Mouse (Mus musculus): ENCODE results near the gene Lyz2.
"Not testable (repeated sequence)": the region's sequence is repeated elsewhere in the genome, so short reads cannot be mapped to it uniquely, and the experiment has no call there.

Gene Lyz2

GRCm38 (mm10) chr10:117282049-117282448 is at the start of gene Lyz2:
Lyz2 (minus strand) TSS chr10:117282321.
- DNase-seq (ENCODE audit: low read depth, low spot score) = no peak

DNA sequence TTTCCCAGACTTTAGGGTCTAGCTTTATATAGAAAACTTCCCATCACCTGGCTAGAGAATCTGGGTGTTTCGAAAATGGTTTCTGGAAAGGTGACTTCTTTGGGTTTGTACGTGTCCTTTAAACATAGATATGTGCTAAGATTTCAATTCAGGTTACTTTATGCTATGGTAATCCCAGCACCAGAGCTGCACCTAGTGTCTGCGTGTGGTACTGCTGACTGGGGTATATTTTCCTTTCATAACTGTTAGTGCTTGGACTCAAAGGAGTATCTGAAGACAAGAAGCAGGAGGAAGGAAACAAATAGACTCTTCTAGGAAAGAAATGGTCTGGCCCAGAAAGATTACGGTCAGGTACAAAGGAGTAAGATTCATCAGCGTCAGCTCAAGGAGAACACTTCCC is 48.4 kb upstream of the Lyz2 start:
- no peak for DNase-seq (ENCODE audit: low read depth, low spot score)

GRCm38 (mm10) chr10:117323782-117324181 is 41.7 kb upstream of the Lyz2 start:
- DNase-seq (ENCODE audit: low read depth, low spot score) = no peak

GRCm38 (mm10) chr10:117322630-117323029 is 40.5 kb upstream of the Lyz2 start:
- DNase-seq (ENCODE audit: low read depth, low spot score) = no peak

DNA sequence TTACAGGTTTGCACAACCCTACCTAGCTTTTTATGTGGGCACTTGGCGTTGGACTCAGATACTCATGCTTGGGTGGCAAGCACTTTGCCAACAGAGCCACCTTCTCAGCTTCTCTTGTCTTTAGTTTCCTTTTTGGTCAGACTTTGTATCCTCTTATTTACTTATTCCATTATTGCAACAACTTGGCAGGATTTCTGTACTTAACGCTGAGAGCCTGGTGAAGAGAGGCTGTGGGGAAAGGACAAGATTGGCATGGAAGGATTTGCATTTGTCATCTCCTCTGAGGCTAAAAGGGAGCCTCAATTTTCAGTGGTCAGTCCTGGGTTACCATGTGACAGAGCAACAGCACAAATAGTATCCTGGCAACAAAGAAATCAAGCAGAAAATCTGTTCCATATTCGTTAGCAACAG is 38.5 kb upstream of the Lyz2 start:
- no peak for DNase-seq (ENCODE audit: low read depth, low spot score)

DNA sequence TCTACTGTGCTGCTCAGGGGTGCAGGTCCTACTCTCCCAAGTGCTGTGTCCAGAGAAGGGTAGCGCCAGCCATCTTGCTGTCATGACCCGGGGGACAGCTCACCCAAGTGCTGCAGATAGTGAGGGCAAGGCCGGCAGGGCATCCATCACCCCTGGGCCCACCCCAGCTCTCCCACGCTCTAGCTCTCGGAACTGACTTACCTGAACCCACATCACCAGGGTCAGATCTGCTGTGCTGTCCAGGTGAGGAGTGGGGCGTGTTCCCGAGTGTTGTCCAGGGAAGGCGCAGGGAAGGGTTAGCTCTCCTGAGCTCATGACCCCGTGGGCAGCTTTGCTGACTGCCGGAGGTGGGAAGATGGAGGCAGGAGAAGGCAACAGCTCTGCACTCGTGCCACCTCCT is 34.3 kb upstream of the Lyz2 start:
- DNase-seq (ENCODE audit: low read depth, low spot score) = no peak

DNA sequence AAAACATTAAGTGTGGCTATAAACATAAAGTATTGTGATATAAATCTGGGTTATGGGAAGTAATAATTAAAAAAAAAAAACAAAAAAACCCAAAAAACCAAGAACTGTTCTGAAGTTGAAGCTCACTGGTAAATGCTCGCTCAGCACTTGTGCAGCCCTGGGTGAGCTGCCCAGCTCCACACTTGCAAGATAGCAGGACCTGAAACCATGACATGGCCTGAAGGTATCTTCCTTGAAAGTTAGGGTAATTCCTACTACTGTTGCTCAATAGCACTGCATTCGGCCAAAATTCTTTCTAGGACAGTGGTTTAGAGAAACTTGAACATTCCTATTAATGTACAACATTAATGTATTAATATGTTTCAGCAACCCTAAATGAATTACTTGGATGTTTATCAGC is 31.0 kb upstream of the Lyz2 start:
- no peak for DNase-seq (ENCODE audit: low read depth, low spot score)

DNA sequence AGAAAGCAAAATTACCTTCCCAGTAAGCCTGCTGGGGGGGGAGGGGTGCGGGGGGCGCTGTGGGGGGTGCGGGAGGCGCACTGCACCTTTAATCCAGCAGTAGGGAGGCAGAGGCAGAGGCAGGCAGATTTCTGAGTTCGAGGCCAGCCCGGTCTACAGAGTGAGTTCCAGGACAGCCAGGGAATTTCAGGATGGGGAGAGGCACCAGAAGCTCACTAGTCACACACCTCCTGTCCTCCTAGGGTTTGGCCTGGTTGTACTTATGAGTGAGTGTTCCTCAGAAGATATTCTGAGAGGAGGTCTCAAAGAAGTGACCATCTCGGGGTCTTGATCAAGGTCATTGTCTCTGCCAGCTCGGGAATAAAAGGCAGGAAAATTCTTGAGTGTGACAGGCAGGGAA is 30.0 kb upstream of the Lyz2 start:
- DNase-seq (ENCODE audit: low read depth, low spot score) = no peak

DNA sequence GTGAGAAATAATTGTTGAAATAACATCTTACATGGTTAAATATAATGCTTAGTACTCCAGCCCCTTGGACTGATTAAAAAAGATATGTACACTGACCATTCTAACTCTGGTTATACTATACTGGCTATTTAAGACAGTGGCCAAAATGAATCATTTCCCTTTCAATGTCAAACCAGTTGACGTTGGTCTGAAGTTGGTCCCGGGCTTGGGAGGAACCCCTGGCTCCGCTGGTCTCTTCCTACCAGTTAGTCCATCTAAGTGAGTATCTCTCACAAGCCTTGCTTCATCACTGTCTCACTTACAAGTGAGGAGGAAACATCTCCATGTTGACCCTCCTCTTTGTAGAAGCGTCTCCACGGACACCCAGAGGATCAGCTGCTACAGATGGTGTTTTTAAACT is 22.2 kb upstream of the Lyz2 start:
- no peak for DNase-seq (ENCODE audit: low read depth, low spot score)

DNA sequence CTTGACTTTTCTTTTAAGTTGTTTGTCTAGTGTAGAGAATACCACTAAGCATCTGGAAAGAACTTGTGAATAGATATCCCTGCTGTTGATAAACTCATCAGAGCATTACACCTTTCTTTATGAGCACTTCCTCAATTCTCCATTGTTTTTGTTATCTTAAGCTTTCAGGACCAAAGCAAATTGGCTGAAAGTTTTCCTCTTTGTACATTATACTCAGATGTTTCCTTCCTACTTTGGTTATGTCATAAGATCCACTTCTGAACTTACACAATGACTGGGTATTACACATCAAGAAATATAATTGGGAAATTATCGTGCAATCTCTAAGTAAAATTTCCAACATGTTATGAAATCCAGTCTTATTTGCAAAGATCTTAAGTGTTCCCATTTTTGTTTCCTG is 19.6 kb upstream of the Lyz2 start:
- no peak for DNase-seq (ENCODE audit: low read depth, low spot score)

GRCm38 (mm10) chr10:117299901-117300520 is 17.9 kb upstream of the Lyz2 start:
- DNase-seq (ENCODE audit: low read depth, low spot score) = no peak

DNA sequence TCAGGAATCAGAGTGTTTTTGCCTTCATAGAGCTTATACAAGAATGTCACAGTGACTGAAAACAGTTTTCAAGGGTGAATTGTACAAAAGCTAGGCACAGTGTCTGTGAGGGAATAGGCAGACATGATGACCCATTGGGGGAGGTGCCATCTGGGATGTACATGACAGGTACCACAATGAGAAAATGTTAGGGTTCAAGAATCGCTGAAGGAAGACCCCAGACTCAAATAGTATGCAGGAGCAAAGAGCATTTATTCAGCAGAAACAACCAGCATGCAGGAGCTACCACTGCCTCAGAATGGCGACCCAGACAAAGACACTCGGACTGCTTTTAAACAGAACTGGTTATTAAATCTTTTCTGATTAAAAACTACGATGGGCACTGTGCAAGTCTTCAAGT is 17.0 kb upstream of the Lyz2 start:
- no peak for DNase-seq (ENCODE audit: low read depth, low spot score)

DNA sequence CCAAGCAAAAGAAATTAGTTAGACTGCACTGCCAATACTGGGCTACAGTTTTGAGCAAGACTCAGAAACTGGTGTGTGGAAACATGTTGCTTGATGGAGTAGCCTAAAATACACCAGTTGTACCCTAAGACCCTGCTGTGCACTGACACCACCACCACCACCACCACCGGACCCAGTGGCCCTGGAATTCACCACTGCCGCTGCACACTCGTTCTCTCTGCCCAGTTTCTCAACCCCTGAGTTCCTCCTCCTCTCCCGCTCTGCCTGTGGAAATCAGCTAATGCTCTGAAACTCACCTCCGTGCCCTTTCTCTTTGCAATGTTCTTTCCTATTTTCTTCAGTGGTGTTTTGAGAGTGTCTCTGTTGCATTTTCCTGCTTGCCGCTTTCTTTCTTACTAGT is 16.2 kb upstream of the Lyz2 start:
- no peak for DNase-seq (ENCODE audit: low read depth, low spot score)

GRCm38 (mm10) chr10:117292671-117293070 is 10.6 kb upstream of the Lyz2 start, which contains the start of gene Lyz1:
Lyz1 (minus strand) TSS chr10:117292868.
- no peak for DNase-seq (ENCODE audit: low read depth, low spot score)

- not testable (repeated sequence) for DNase-seq (ENCODE audit: low read depth, low spot score)
Measured at GRCm38 (mm10) chr10:117290936-117291335, 8.8 kb upstream of the Lyz2 start.

DNA sequence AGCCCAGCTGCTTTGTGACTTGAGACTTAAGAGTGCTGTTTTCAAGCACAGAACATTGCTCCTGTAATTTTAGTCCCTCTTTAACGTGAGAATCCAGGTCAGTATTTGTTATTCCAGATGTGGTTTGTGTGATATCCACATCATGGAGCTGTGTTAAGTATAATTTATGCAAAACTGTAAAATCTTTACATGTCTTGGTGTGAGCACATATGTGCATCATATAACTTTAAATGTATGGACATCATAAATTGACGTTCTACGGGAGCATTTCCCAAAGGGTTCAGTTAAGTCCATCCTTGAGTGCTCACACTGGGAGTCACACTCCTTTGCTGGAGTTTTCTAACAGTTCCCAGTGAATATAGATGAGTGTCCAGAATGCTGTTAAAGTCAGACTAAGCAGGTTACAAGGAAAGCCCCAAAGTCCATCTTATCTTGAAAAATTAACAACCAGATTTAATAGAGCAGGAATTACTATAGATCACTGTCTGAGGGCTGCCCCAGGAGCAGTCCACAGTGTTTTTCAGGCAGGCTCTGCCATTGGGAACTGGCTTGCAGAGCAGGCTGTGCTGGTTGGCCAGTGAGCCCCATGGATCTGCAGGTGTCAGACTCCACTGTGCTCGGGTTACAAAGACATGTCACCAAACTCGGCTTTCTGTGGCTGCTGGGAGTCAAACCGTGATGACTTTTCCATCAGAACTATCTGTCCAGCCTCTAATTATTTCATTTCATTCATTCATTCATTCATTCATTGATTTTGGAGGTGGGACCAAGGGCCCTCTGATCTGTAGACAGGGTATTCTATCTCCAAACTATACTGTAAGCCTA is 8.1 kb upstream of the Lyz2 start:
- no peak for DNase-seq (ENCODE audit: low read depth, low spot score)

GRCm38 (mm10) chr10:117289034-117289505 is 6.9 kb upstream of the Lyz2 start:
- not testable (repeated sequence) for DNase-seq (ENCODE audit: low read depth, low spot score)

DNA sequence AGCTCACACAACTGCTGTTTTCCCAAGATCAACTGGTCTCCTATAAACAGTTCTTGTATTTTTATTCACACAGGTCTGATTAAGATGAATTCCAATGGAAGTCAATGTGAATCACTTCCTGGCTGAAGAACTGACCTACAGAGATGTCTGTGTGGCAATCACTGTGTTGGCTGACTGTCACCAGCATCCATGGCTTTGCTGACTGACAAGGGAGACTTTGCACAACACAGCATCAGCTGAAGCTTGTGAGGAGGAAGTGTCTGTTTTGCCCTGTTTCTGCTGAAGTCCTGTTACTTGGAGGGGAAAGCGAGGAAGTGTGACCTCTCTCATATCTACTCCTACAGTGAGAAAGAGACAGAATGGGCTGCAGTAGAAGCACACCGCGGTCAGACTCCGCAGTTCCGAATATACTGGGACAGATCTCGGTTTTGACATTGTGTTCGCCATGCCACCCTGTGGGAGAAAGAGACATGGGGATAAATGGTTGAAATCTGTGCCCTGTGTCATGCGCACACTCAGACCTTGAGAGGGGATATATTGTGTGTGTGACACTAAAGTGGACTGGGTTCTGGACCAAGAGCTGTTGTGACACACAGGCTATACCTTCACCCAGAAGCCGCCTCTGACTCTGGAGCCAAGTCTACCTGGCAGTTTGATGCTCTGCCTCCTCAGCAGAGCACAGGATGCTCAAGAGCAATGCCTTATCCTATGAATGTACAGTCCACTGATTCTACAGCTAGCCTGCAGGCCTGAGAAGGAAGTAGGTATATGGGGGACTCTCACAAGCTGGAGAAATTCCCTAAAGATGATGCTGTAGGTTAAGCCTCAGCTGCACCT is 6.3 kb upstream of the Lyz2 start:
- DNase-seq (ENCODE audit: low read depth, low spot score) = no peak

DNA sequence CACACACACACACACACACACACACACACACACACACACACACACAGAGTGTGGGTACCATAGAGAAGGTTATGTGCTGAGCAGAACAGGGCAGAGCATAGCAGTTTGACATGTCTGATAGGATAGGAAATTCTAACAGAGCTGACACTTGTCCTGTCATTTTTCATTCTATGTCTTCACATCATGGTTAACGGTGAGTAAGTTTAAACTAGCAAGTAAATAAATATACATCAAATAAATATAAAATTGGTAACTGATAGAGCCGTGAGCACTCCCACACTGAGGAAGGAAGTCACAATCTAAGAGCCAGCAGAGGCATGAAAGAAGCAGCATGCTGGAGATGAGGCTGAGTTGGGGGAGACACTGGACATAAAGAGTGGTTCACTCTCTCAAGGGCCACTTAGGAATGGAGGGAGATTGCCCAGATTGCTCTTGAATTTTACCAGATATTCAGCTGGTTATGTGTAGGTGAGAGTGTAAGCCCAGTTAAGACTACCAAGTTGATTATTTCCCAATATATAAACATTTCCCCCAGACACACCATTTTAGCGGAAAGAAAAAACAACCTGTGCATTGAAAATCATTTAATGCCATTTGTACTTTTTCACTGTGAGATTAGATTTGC is 5.2 kb upstream of the Lyz2 start:
- DNase-seq (ENCODE audit: low read depth, low spot score) = no peak

GRCm38 (mm10) chr10:117286366-117286970 is 4.3 kb upstream of the Lyz2 start:
- no peak for DNase-seq (ENCODE audit: low read depth, low spot score)

GRCm38 (mm10) chr10:117285584-117285983 is 3.5 kb upstream of the Lyz2 start:
- not testable (repeated sequence) for DNase-seq (ENCODE audit: low read depth, low spot score)
